Mouse (Mus musculus) lung, postnatal 0 days (tissue): ENCODE data around the gene Grcc10. TPM values are rescaled to one million over a fixed set of nuclear protein-coding genes. Genes with fewer than 3 reads are reported as not detected.

Experiments used
- ATAC-seq: fragments of 200-750 bp; cut with Nextera tagmentation; 2 replicates; pipeline ENCODE4 v1.8.0; 2017; ENCODE audit warnings: moderate library complexity
- DNase-seq: peaks from one replicate; pipeline ENCODE4 v3.0.0-alpha.2; 2016; ENCODE audit warnings: low spot score
- H3K27ac ChIP-seq: fragments of 300-500 bp; sonication (generic); 2 replicates; pipeline ENCODE4 v1.5.1; 2014; ENCODE audit warnings: antibody characterized with exemption, mild to moderate bottlenecking, low read length, mixed read lengths
- H3K27me3 ChIP-seq: fragments of 300-500 bp; sonication (generic); replicated peaks from 2 replicates; pipeline ENCODE4 v1.6.1; 2014; ENCODE audit warnings: low read length, mixed read lengths; ENCODE audit not compliant: insufficient read depth
- H3K36me3 ChIP-seq: fragments of 300-500 bp; sonication (generic); 2 replicates; pipeline ENCODE4 v1.6.1; 2014; ENCODE audit warnings: low read length, mixed read lengths; ENCODE audit not compliant: insufficient read depth
- H3K4me1 ChIP-seq: fragments of 300-500 bp; sonication (generic); 2 replicates; pipeline ENCODE4 v1.6.1; 2014; ENCODE audit warnings: antibody characterized with exemption, low read depth, low read length, mixed read lengths; ENCODE audit not compliant: insufficient read depth
- H3K4me2 ChIP-seq: fragments of 300-500 bp; sonication (generic); replicated peaks from 2 replicates; pipeline ENCODE4 v1.6.1; 2014; ENCODE audit warnings: low read depth, mild to moderate bottlenecking, low read length, moderate library complexity, mixed read lengths
- H3K4me3 ChIP-seq: fragments of 300-500 bp; sonication (generic); 2 replicates; pipeline ENCODE4 v1.5.1; 2014; ENCODE audit warnings: low read depth, low read length
- H3K9ac ChIP-seq: fragments of 300-500 bp; sonication (generic); replicated peaks from 2 replicates; pipeline ENCODE4 v1.6.1; 2014; ENCODE audit warnings: low read depth, mild to moderate bottlenecking
- H3K9me3 ChIP-seq: fragments of 300-500 bp; sonication (generic); 2 replicates; pipeline ENCODE4 v1.6.1; 2016; ENCODE audit warnings: low read length, mixed read lengths
- CTCF ChIP-seq: IDR thresholded peaks from 2 replicates; pipeline ENCODE4 v1.5.1; 2016; ENCODE audit warnings: antibody characterized with exemption, mild to moderate bottlenecking
- EP300 ChIP-seq: IDR thresholded peaks from 2 replicates; pipeline ENCODE4 v1.6.1; 2016; ENCODE audit warnings: antibody characterized with exemption, mild to moderate bottlenecking, control low read depth
- WGBS: fragments of 180-500 bp; shearing (Covaris S2); extraction: QIAGEN DNeasy Blood & Tissue Kit; methylation state at CpG from one replicate; pipeline ENCODE4 v1.1.7; 2014; 5-methylcytosine and 5-hydroxymethylcytosine counted together
- polyA plus RNA-seq: library from polyadenylated mRNA; unstranded; fragments of >200 nt; fragmentation: Nextera tagmentation; extraction: Ambion mirVana; gene quantifications from 2 replicates; pipeline ENCODE4 v1.2.1, GENCODE M21; 2015

The Grcc10 gene
- polyA plus RNA-seq, 1 experiment from 2014 or later = 332 TPM

DNA sequence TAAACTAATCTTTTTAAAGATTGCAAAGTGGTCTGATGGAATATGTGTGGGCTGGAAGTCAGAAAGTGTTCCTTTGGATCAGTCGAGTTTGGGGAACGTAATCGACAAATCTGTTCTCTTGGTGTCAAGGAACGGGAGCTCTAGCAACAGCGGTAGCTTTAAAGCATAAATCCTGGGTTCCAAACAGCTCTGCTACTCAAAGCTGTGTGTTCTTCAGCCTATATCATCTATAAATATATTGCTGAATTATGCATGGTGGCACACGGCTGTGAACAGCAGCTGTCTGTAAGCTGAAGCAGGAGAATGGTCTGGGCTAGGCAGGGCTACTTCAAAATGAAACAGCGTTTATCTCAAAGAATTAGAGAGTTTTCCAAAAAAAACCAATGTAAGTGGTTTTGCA is 39.7 kb upstream of the Grcc10 start:
- Histone ChIP-seq H3K4me2 (no peak overlapping the region), H3K9ac (no peak overlapping the region), H3K27me3 (no peaks in the 10 kb centered on the region), H3K4me1 (0 out of 2 replicates have a peak, but pooled peaks cover 4% of the 10 kb centered on the region), H3K36me3 (no peaks in the 10 kb centered on the region), H3K27ac (no peak overlapping the region), H3K9me3 (no peaks in the 10 kb centered on the region), H3K4me3 (no peak overlapping the region)
- ATAC-seq = no peak
- whole genome bisulfite sequencing = 88% methylated on average over 7 of the region's 7 CpGs
- TF ChIP-seq CTCF = no peak
- TF ChIP-seq EP300 = no peak
- no peak for DNase-seq

DNA sequence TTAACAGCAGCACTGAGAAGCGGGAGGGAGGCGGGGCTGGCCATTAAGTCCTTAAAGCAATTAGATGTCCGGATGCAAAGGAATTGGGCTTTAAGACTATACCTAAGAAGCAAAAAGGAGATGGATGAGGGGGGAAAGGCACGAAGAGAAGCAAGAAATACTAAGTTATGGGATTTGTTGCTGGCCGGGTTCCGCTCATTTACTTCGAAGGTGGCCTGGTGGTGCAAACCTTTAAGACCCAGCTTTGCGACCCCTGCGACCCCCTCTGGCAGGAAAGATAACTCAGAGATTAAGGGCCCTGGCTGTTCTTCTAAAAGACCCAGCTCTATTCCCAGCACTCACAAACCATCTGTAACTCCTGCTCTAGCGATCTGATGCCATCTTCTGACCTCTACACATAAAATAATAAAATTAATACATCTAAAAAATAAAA is 38.8 kb upstream of the Grcc10 start:
- H3K4me1 ChIP-seq = 0 out of 2 replicates have a peak, but pooled peaks cover 4% of the 10 kb centered on the region
- TF ChIP-seq EP300 = no peak
- no peak for TF ChIP-seq CTCF
- H3K9ac ChIP-seq = no peak overlapping the region
- DNase-seq (peak; percentile 76), ATAC-seq (peak; percentile 48; the same call in 1 of the 2 replicates)
- no peaks in the 10 kb centered on the region for H3K27me3 ChIP-seq
- H3K4me2 ChIP-seq = peak overlapping the region; percentile 58
- 4% methylated on average over 10 of the region's 10 CpGs for WGBS
- H3K36me3 ChIP-seq = no peaks in the 10 kb centered on the region
- peak overlapping the region; percentile 19 for H3K4me3 ChIP-seq
- H3K27ac ChIP-seq = no peak overlapping the region
- H3K9me3 ChIP-seq = no peaks in the 10 kb centered on the region

DNA sequence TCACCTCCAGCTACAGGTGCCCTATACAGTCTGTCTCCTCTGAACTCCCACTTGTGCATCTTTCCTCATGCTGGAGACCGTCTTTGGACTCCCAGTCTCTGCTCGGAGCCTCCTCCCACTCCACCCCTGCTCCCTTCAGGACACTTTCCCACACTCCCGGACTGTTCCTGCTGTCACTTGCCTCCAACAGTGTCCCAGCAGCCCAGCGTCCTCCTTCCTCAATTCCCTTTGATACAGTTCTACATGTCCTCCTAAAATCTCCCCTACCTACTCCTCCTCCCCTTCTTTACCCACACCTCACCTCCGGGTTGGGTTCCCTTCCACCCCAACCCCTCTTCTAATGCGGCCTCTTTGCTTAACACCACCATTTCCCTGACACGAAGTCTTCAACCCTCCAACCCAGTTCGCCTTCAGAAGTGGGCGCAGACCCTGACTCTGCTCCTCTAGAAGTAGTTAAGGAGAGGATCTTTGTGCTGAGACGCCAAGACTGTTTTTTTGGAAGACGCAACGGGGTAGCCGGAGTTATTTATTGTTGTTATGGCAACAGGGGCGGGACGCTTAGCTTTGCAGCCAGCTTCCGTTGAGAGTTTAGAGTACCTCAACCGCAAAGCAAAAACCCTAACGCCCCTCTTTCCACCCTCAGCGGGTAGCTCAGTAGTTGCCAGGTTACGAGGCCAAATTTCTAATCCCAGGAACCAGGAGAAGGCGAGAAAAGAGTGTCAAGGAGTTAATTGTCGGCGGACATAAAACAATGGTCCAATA is 38.2 kb upstream of the Grcc10 start, which contains the start of gene Lrrc23:
Gene Lrrc23 (minus strand): TSS at position 506 of the 762 bp plus-strand sequence.
- TF ChIP-seq CTCF (no peak), EP300 (no peak)
- 2% methylated on average over 23 of the region's 23 CpGs for WGBS
- peak; percentile 81 for DNase-seq
- Histone ChIP-seq H3K9me3 (no peaks in the 10 kb centered on the region), H3K9ac (no peak within 1 kb of the TSS), H3K4me1 (0 out of 2 replicates have a peak, but pooled peaks cover 4% of the 10 kb centered on the region), H3K4me2 (peak within 1 kb of the TSS; percentile 58), H3K27ac (no peak within 1 kb of the TSS), H3K27me3 (no peaks in the 10 kb centered on the region), H3K4me3 (peak within 1 kb of the TSS; percentile 19), H3K36me3 (no peaks in the 10 kb centered on the region)
- ATAC-seq = peak; percentile 65

DNA sequence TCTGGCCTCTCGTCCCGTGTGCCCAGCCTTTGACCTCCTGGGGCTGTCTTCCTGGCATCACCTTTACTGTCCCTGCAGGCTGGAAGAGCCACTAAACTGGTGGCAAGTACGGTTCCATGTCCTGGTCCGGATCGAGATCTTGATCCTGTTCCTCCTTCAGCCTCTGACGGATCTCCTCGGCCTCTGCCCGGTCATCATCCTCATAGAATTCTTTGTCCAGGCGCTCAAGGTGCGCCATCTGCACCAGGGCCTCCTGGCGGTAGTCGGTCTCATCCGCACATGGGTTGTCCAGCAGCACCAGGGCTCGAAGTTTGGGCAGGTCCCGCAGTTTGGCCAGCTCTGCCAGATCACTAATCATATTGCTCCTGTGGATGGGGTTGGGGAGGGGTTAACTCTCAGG is 29.3 kb upstream of the Grcc10 start:
- Histone ChIP-seq H3K36me3 (no peaks in the 10 kb centered on the region), H3K4me2 (no peak overlapping the region)
- ATAC-seq = no peak

DNA sequence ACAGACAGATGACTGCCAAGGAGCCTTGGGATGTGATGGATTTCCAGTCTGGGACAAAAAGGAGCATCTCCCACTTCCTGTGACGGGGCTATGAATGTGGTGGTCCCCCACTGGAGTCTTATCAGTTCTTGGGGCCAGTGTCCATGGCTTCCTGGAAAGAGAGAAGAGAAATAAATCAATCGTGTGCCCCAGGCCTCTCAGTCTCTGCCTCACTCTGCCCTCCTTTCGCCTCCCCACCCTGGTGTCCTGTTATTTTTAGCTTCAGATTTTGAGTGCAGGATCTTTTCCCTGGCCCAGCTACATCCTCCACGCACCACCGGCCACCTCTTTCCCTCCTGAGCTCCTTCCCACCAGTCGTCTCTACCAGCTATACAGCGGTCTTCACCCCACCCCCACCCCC is 28.8 kb upstream of the Grcc10 start:
- Histone ChIP-seq H3K9ac (no peak overlapping the region), H3K4me2 (peak overlapping the region; percentile 80; the same call in 1 of the 2 replicates), H3K9me3 (no peaks in the 10 kb centered on the region), H3K27ac (no peak overlapping the region), H3K36me3 (no peaks in the 10 kb centered on the region), H3K4me1 (peaks cover 3% of the 10 kb centered on the region; the same call in 1 of the 2 replicates), H3K27me3 (no peaks in the 10 kb centered on the region), H3K4me3 (0 out of 2 replicates have a peak overlapping the region, but pooled peaks have one; percentile 48)
- TF ChIP-seq CTCF (no peak), EP300 (no peak)
- 48% methylated on average over 7 of the region's 7 CpGs for WGBS
- DNase-seq = no peak
- no peak for ATAC-seq

More for the DNA sequence above, 29.3 kb upstream of the Grcc10 start:
- Histone ChIP-seq H3K4me3 (no peak overlapping the region), H3K27me3 (no peaks in the 10 kb centered on the region), H3K9ac (no peak overlapping the region), H3K4me1 (peaks cover 3% of the 10 kb centered on the region; the same call in 1 of the 2 replicates), H3K9me3 (no peaks in the 10 kb centered on the region), H3K27ac (no peak overlapping the region)
- no peak for DNase-seq
- WGBS = 82% methylated on average over 15 of the region's 15 CpGs
- no peak for TF ChIP-seq EP300
- TF ChIP-seq CTCF = no peak

DNA sequence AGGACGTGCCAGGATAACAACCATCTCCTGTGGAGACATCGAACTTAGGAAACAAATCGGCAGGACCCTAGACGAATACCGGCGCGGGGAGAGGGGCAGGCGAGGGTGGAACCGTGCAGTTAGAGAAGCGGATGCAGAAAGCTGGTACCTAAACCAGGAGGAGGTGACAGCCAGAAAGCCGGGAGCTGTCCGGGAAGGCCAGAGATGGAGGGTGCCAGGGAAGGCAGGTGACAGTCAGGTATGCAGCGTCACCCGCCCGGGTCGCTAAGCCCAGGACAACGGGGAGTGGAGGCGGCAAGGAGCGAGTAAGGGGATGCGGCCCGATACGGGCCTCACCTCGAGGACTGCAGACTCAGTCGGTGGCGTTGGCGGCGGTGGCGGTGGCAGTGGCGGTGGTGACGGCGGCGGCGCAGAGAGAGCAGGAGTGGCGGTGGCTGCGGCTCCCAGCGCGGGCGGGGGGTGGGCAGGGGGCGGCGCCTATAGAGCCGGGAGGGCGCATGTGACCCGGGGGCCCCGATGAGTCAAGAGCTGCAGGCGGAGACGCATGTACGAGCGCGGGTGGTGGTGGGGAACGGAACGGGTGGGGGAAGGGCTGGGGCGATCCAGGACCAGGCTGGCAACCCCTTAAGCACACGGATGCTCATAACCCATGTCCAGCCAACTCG is 28.1 kb upstream of the Grcc10 start, which contains the start of gene Eno2:
Gene Eno2 (minus strand): TSS at position 573 of the 665 bp plus-strand sequence.
- H3K9ac ChIP-seq = peak within 1 kb of the TSS; percentile 23; the same call in 1 of the 2 replicates
- no peaks in the 10 kb centered on the region for H3K9me3 ChIP-seq
- H3K27me3 ChIP-seq = no peaks in the 10 kb centered on the region
- peaks cover 3% of the 10 kb centered on the region; the same call in 1 of the 2 replicates for H3K4me1 ChIP-seq
- H3K27ac ChIP-seq = no peak within 1 kb of the TSS
- TF ChIP-seq EP300 (no peak), CTCF (no peak)
- WGBS = 2% methylated on average over 44 of the region's 54 CpGs
- H3K4me3 ChIP-seq = peak within 1 kb of the TSS; percentile 48
- peak; percentile 53 for DNase-seq
- H3K4me2 ChIP-seq = peak within 1 kb of the TSS; percentile 80
- no peaks in the 10 kb centered on the region for H3K36me3 ChIP-seq
- peak; percentile 81 for ATAC-seq
